Mouse (Mus musculus) kidney, adult 2 months (tissue): ENCODE data around the gene Prdm16. TPM values are rescaled to one million over a fixed set of nuclear protein-coding genes. Genes with fewer than 3 reads are reported as not detected.
A peak's percentile ranks its signal among the peaks of the same experiment; 100 is the strongest.

ENCODE experiments used
- DNase-seq: peaks from one replicate; pipeline ENCODE4 v3.0.0; 2021
- H3K27ac ChIP-seq: fragments of 200-500 bp; 2 replicates; pipeline ENCODE4 v1.5.1; 2012; ENCODE audit warnings: low read depth, low read length, control low read depth, inconsistent platforms; ENCODE audit not compliant: insufficient read depth
- H3K27me3 ChIP-seq: fragments of 200-500 bp; replicated peaks from 2 replicates; pipeline ENCODE4 v1.6.1; 2012; ENCODE audit warnings: mild to moderate bottlenecking, moderate library complexity, low read length, inconsistent platforms; ENCODE audit not compliant: control insufficient read depth, insufficient read depth
- H3K36me3 ChIP-seq: fragments of 200-500 bp; 2 replicates; pipeline ENCODE4 v1.6.1; 2012; ENCODE audit warnings: mild to moderate bottlenecking, moderate library complexity, low read length, inconsistent platforms; ENCODE audit not compliant: control insufficient read depth, insufficient read depth
- H3K4me1 ChIP-seq: fragments of 200-500 bp; 2 replicates; pipeline ENCODE4 v1.6.1; 2011; ENCODE audit warnings: low read length; ENCODE audit not compliant: control insufficient read depth, insufficient read depth
- H3K4me3 ChIP-seq: fragments of 200-500 bp; 2 replicates; pipeline ENCODE4 v1.5.1; 2011; ENCODE audit warnings: mild to moderate bottlenecking, low read depth, low read length, control low read depth; ENCODE audit not compliant: insufficient read depth
- CTCF ChIP-seq: fragments of 200-500 bp; conservative IDR thresholded peaks from 2 replicates; pipeline ENCODE4 v1.5.1; 2011; ENCODE audit warnings: low read depth, mild to moderate bottlenecking, control low read depth, low read length, moderate library complexity, mixed read lengths; ENCODE audit not compliant: insufficient read depth, insufficient read length
- POLR2A ChIP-seq: fragments of 200-500 bp; IDR thresholded peaks from one replicate; pipeline ENCODE4 v1.6.1; 2011; ENCODE audit warnings: low read depth, low read length, control low read depth
- WGBS: fragments of 180-500 bp; shearing (Covaris S2); methylation state at CpG from one replicate; pipeline ENCODE4 v1.1.7; 2018; 5-methylcytosine and 5-hydroxymethylcytosine counted together
- polyA plus RNA-seq: library from polyadenylated mRNA; depleted of rRNA; stranded (reverse); fragments of >200 nt; gene quantifications from 2 replicates; pipeline ENCODE4 v1.2.3, GENCODE M21; 2012

The Prdm16 gene
- polyA plus RNA-seq, 1 experiment = 7.1 TPM

- no peak for TF ChIP-seq POLR2A
- TF ChIP-seq CTCF = no peak
- H3K27me3 ChIP-seq = no peaks in the 10 kb centered on the region
- 50% methylated on average over 5 of the region's 5 CpGs for WGBS
These were observed 148.6 kb downstream of the Prdm16 start for GRCm38 (mm10) chr4:154488031-154488430.

GRCm38 (mm10) chr4:154482695-154483094, 154.0 kb downstream of the Prdm16 start:
- no peaks in the 10 kb centered on the region for H3K27me3 ChIP-seq
- H3K36me3 ChIP-seq = no peaks in the 10 kb centered on the region
- no peak for DNase-seq
- peaks cover 5% of the 10 kb centered on the region; the same call in 1 of the 2 replicates for H3K4me1 ChIP-seq
- 60% methylated on average over 14 of the region's 14 CpGs for WGBS
- H3K4me3 ChIP-seq = no peak overlapping the region
- no peak for TF ChIP-seq POLR2A
- TF ChIP-seq CTCF = no peak
- no peak overlapping the region for H3K27ac ChIP-seq

More at GRCm38 (mm10) chr4:154488031-154488430, 148.6 kb downstream of the Prdm16 start:
- Histone ChIP-seq H3K27ac (no peak overlapping the region), H3K4me3 (no peak overlapping the region), H3K36me3 (no peaks in the 10 kb centered on the region), H3K4me1 (peaks cover 3% of the 10 kb centered on the region; the same call in 1 of the 2 replicates)
- no peak for DNase-seq

DNA sequence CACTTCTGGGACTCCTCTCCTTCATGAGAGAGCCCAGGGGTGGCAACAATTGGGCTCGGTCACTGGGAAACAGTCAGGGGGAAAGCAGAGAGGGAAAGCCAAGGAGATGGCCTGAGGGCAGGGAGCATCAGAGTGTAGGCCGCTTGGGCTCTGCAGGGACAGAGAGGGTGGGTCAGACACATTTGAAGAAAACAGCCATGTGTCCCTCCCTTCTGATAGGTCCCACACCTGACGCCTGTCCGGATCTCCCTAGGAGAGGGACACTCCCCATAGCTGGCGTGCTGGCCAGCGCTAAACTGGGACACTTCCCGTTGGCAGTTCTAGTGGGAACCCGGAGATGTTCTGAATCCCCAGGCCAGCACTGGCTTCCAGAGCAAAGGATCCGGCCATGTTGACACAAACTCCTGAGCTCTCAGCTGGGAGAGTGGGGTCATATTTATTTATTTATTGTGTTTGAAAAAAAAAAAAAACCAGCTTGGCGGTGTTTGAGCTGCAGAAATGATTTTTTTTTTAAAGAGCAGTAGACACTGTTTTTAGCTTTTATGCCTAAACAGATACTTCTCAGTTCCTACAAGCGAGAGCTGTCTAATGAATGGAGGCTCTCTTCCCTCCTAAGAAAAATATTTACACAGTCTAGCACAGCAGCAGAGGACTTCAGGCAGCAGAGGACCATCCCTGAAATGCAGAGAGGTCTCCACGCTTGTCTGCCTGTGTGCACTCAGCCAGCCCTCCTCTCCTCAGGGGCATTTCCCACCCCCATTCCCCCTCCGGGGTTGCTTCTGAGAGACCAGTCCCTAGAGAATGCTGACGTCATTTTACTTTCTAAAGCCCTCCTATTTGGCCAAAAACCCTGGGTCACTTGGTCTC, 154.7 kb downstream of the Prdm16 start:
- Histone ChIP-seq H3K27me3 (no peaks in the 10 kb centered on the region), H3K4me1 (peaks cover 5% of the 10 kb centered on the region; the same call in 1 of the 2 replicates), H3K27ac (no peak overlapping the region), H3K36me3 (no peaks in the 10 kb centered on the region), H3K4me3 (no peak overlapping the region)
- 33% methylated on average over 14 of the region's 14 CpGs for WGBS
- DNase-seq = no peak
- TF ChIP-seq CTCF (no peak), POLR2A (no peak)

GRCm38 (mm10) chr4:154480544-154481260, 156.0 kb downstream of the Prdm16 start:
- TF ChIP-seq CTCF = no peak
- no peak for TF ChIP-seq POLR2A
- Histone ChIP-seq H3K4me1 (peaks cover 5% of the 10 kb centered on the region; the same call in 1 of the 2 replicates), H3K27ac (peak overlapping the region; percentile 90), H3K4me3 (no peak overlapping the region), H3K36me3 (no peaks in the 10 kb centered on the region), H3K27me3 (no peaks in the 10 kb centered on the region)
- WGBS = 72% methylated on average over 9 of the region's 9 CpGs
- DNase-seq = no peak

DNA sequence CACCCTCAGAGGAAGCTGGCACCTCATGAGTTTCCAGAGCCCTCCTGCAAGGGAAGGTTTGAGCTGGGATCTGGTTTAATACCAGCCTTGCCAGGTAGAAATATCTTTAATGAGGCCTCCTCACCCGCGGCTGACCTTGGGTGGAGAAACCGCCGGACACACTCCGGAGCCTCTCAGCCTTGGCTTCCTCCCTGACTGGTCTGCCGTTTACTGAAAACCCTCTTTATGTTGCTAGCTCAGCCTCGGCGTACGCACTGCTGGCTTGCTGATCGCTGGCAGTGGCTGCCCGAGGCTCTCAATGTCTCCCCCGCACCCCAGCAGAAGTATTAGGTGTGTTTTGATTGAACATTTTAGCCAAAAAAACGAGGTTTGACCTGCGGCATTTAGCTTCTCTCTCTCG, 156.5 kb downstream of the Prdm16 start:
- Histone ChIP-seq H3K27ac (peak overlapping the region; percentile 90), H3K4me1 (peaks cover 5% of the 10 kb centered on the region; the same call in 1 of the 2 replicates), H3K36me3 (no peaks in the 10 kb centered on the region), H3K4me3 (no peak overlapping the region), H3K27me3 (no peaks in the 10 kb centered on the region)
- DNase-seq = peak; percentile 55
- TF ChIP-seq POLR2A (no peak), CTCF (no peak)
- WGBS = 31% methylated on average over 15 of the region's 15 CpGs

GRCm38 (mm10) chr4:154478933-154479613, 157.6 kb downstream of the Prdm16 start:
- no peaks in the 10 kb centered on the region for H3K36me3 ChIP-seq
- 67% methylated on average over 8 of the region's 8 CpGs for WGBS
- H3K27ac ChIP-seq = peak overlapping the region; percentile 90
- TF ChIP-seq POLR2A (no peak), CTCF (no peak)
- H3K27me3 ChIP-seq = no peaks in the 10 kb centered on the region
- peaks cover 5% of the 10 kb centered on the region; the same call in 1 of the 2 replicates for H3K4me1 ChIP-seq
- peak; percentile 61 for DNase-seq
- no peak overlapping the region for H3K4me3 ChIP-seq
